Mouse (Mus musculus) lung, postnatal 0 days (tissue): ENCODE data around the gene Natd1.
A peak's percentile ranks its signal among the peaks of the same experiment; 100 is the strongest.

Experiments
- CTCF ChIP-seq: IDR thresholded peaks from 2 replicates; pipeline ENCODE4 v1.5.1; 2016; ENCODE audit warnings: antibody characterized with exemption, mild to moderate bottlenecking
- EP300 ChIP-seq: IDR thresholded peaks from 2 replicates; pipeline ENCODE4 v1.6.1; 2016; ENCODE audit warnings: antibody characterized with exemption, mild to moderate bottlenecking, control low read depth

GRCm38 (mm10) chr11:60927264-60927663 lies 12.7 kb upstream of the Natd1 start:
- TF ChIP-seq EP300 (no peak), CTCF (peak; percentile 97)
